Mouse (Mus musculus): Measurements from ENCODE around the gene Gm867. TPM values are rescaled to one million over a fixed set of nuclear protein-coding genes. Genes with fewer than 3 reads are reported as not detected.

Gm867 gene
- polyA plus RNA-seq, 1 experiment from 2014 or later = 0.51 TPM

GRCm38 (mm10) chr10:75937851-75938643 lies 2.4 kb downstream of the Gm867 start:
- no peak overlapping the region for H3K27ac ChIP-seq (ENCODE audit: low read length)
- WGBS = 47% methylated on average over 10 of the region's 10 CpGs
- peak overlapping the region; percentile 72; the same call in 1 of the 2 replicates for H3K4me2 ChIP-seq (ENCODE audit: low read depth, low read length)
- H3K27me3 ChIP-seq (replicated peaks; ENCODE audit: control insufficient read depth, insufficient read depth, low read length) = 0 out of 2 replicates have a peak, but pooled peaks cover 3% of the 10 kb centered on the region
- no peak for ATAC-seq
- H3K4me3 ChIP-seq (ENCODE audit: low read length) = no peak overlapping the region
- H3K9ac ChIP-seq (ENCODE audit: low read depth, low read length) = 0 out of 2 replicates have a peak overlapping the region, but pooled peaks have one; percentile 20
- peaks cover 9% of the 10 kb centered on the region for H3K4me1 ChIP-seq (ENCODE audit: control insufficient read depth, insufficient read depth, low read length)
- no peaks in the 10 kb centered on the region for H3K36me3 ChIP-seq (ENCODE audit: control insufficient read depth, insufficient read depth, low read length)
- H3K9me3 ChIP-seq (ENCODE audit: control insufficient read depth, low read length) = no peaks in the 10 kb centered on the region

- Histone ChIP-seq H3K4me2 (ENCODE audit: low read depth, low read length) (peak overlapping the region; percentile 72), H3K27me3 (replicated peaks; ENCODE audit: control insufficient read depth, insufficient read depth, low read length) (peaks cover 3% of the 10 kb centered on the region; the same call in 1 of the 2 replicates), H3K4me1 (ENCODE audit: control insufficient read depth, insufficient read depth, low read length) (peaks cover 16% of the 10 kb centered on the region), H3K27ac (ENCODE audit: low read length) (no peak overlapping the region), H3K36me3 (ENCODE audit: control insufficient read depth, insufficient read depth, low read length) (no peaks in the 10 kb centered on the region), H3K9me3 (ENCODE audit: control insufficient read depth, low read length) (no peaks in the 10 kb centered on the region), H3K4me3 (ENCODE audit: low read length) (peak overlapping the region; percentile 79), H3K9ac (ENCODE audit: low read depth, low read length) (peak overlapping the region; percentile 49)
- WGBS = 50% methylated on average over 18 of the region's 18 CpGs
- ATAC-seq = no peak
These were observed 3.4 kb downstream of the Gm867 start for GRCm38 (mm10) chr10:75936909-75937667.

- Histone ChIP-seq H3K9me3 (ENCODE audit: control insufficient read depth, low read length) (no peaks in the 10 kb centered on the region), H3K9ac (ENCODE audit: low read depth, low read length) (peak within 1 kb of the TSS; percentile 79), H3K27ac (ENCODE audit: low read length) (peak within 1 kb of the TSS; percentile 66), H3K4me2 (ENCODE audit: low read depth, low read length) (peak within 1 kb of the TSS; percentile 72), H3K27me3 (replicated peaks; ENCODE audit: control insufficient read depth, insufficient read depth, low read length) (peaks cover 3% of the 10 kb centered on the region; the same call in 1 of the 2 replicates), H3K36me3 (ENCODE audit: control insufficient read depth, insufficient read depth, low read length) (no peaks in the 10 kb centered on the region), H3K4me1 (ENCODE audit: control insufficient read depth, insufficient read depth, low read length) (peaks cover 25% of the 10 kb centered on the region), H3K4me3 (ENCODE audit: low read length) (peak within 1 kb of the TSS; percentile 79)
- WGBS = 2% methylated on average over 51 of the region's 51 CpGs
- peak; percentile 82 for ATAC-seq
These were observed 4.6 kb downstream of the Gm867 start, which contains the start of gene Mmp11 for GRCm38 (mm10) chr10:75935680-75936541. Gene Mmp11 (minus strand): TSS chr10:75936496.

GRCm38 (mm10) chr10:75934991-75935390 lies 5.5 kb downstream of the Gm867 start:
- Histone ChIP-seq H3K4me2 (ENCODE audit: low read depth, low read length) (peak overlapping the region; percentile 72), H3K9ac (ENCODE audit: low read depth, low read length) (no peak overlapping the region), H3K36me3 (ENCODE audit: control insufficient read depth, insufficient read depth, low read length) (no peaks in the 10 kb centered on the region), H3K4me3 (ENCODE audit: low read length) (no peak overlapping the region; the same call in 1 of the 2 replicates), H3K27me3 (replicated peaks; ENCODE audit: control insufficient read depth, insufficient read depth, low read length) (peaks cover 3% of the 10 kb centered on the region; the same call in 1 of the 2 replicates), H3K4me1 (ENCODE audit: control insufficient read depth, insufficient read depth, low read length) (peaks cover 35% of the 10 kb centered on the region), H3K27ac (ENCODE audit: low read length) (no peak overlapping the region), H3K9me3 (ENCODE audit: control insufficient read depth, low read length) (no peaks in the 10 kb centered on the region)
- WGBS = 64% methylated on average over 1 of the region's 1 CpGs
- no peak for ATAC-seq

GRCm38 (mm10) chr10:75932891-75933290 lies 7.6 kb downstream of the Gm867 start, which contains the start of gene Chchd10:
Gene Chchd10 (plus strand): TSS chr10:75933130.
- Histone ChIP-seq H3K36me3 (ENCODE audit: control insufficient read depth, insufficient read depth, low read length) (no peaks in the 10 kb centered on the region), H3K9ac (ENCODE audit: low read depth, low read length) (peak within 1 kb of the TSS; percentile 87), H3K4me3 (ENCODE audit: low read length) (peak within 1 kb of the TSS; percentile 67), H3K27me3 (replicated peaks; ENCODE audit: control insufficient read depth, insufficient read depth, low read length) (peaks cover 3% of the 10 kb centered on the region; the same call in 1 of the 2 replicates), H3K9me3 (ENCODE audit: control insufficient read depth, low read length) (no peaks in the 10 kb centered on the region), H3K27ac (ENCODE audit: low read length) (no peak within 1 kb of the TSS; the same call in 1 of the 2 replicates), H3K4me1 (ENCODE audit: control insufficient read depth, insufficient read depth, low read length) (peaks cover 36% of the 10 kb centered on the region), H3K4me2 (ENCODE audit: low read depth, low read length) (peak within 1 kb of the TSS; percentile 98)
- WGBS = 39% methylated on average over 6 of the region's 6 CpGs
- ATAC-seq = no peak

- Histone ChIP-seq H3K4me3 (ENCODE audit: low read length) (peak overlapping the region; percentile 67), H3K4me2 (ENCODE audit: low read depth, low read length) (peak overlapping the region; percentile 98), H3K36me3 (ENCODE audit: control insufficient read depth, insufficient read depth, low read length) (no peaks in the 10 kb centered on the region), H3K27ac (ENCODE audit: low read length) (no peak overlapping the region; the same call in 1 of the 2 replicates), H3K27me3 (replicated peaks; ENCODE audit: control insufficient read depth, insufficient read depth, low read length) (peaks cover 3% of the 10 kb centered on the region; the same call in 1 of the 2 replicates), H3K9me3 (ENCODE audit: control insufficient read depth, low read length) (no peaks in the 10 kb centered on the region), H3K9ac (ENCODE audit: low read depth, low read length) (peak overlapping the region; percentile 87), H3K4me1 (ENCODE audit: control insufficient read depth, insufficient read depth, low read length) (peaks cover 36% of the 10 kb centered on the region)
- 2% methylated on average over 26 of the region's 44 CpGs for WGBS
- ATAC-seq = peak; percentile 61
These were observed 8.3 kb downstream of the Gm867 start for GRCm38 (mm10) chr10:75932081-75932678.

GRCm38 (mm10) chr10:75931311-75931710 lies 9.2 kb downstream of the Gm867 start:
- H3K27me3 ChIP-seq (replicated peaks; ENCODE audit: control insufficient read depth, insufficient read depth, low read length) = peaks cover 3% of the 10 kb centered on the region; the same call in 1 of the 2 replicates
- H3K4me3 ChIP-seq (ENCODE audit: low read length) = peak overlapping the region; percentile 67
- 19% methylated on average over 7 of the region's 7 CpGs for WGBS
- H3K4me2 ChIP-seq (ENCODE audit: low read depth, low read length) = peak overlapping the region; percentile 98; the same call in 1 of the 2 replicates
- no peak overlapping the region for H3K9ac ChIP-seq (ENCODE audit: low read depth, low read length)
- no peak overlapping the region for H3K27ac ChIP-seq (ENCODE audit: low read length)
- H3K9me3 ChIP-seq (ENCODE audit: control insufficient read depth, low read length) = no peaks in the 10 kb centered on the region
- H3K36me3 ChIP-seq (ENCODE audit: control insufficient read depth, insufficient read depth, low read length) = no peaks in the 10 kb centered on the region
- ATAC-seq = no peak
- peaks cover 32% of the 10 kb centered on the region for H3K4me1 ChIP-seq (ENCODE audit: control insufficient read depth, insufficient read depth, low read length)

GRCm38 (mm10) chr10:75930304-75930703 lies 10.2 kb downstream of the Gm867 start:
- H3K36me3 ChIP-seq (ENCODE audit: control insufficient read depth, insufficient read depth, low read length) = no peaks in the 10 kb centered on the region
- WGBS = 18% methylated on average over 6 of the region's 6 CpGs
- H3K9ac ChIP-seq (ENCODE audit: low read depth, low read length) = no peak overlapping the region
- no peak overlapping the region for H3K27ac ChIP-seq (ENCODE audit: low read length)
- ATAC-seq = no peak
- no peak overlapping the region for H3K4me3 ChIP-seq (ENCODE audit: low read length)
- peaks cover 31% of the 10 kb centered on the region for H3K4me1 ChIP-seq (ENCODE audit: control insufficient read depth, insufficient read depth, low read length)
- no peaks in the 10 kb centered on the region for H3K9me3 ChIP-seq (ENCODE audit: control insufficient read depth, low read length)
- no peaks in the 10 kb centered on the region; the same call in 1 of the 2 replicates for H3K27me3 ChIP-seq (replicated peaks; ENCODE audit: control insufficient read depth, insufficient read depth, low read length)
- H3K4me2 ChIP-seq (ENCODE audit: low read depth, low read length) = peak overlapping the region; percentile 13; the same call in 1 of the 2 replicates

All from intestine, embryonic 16.5 days (tissue).